Mouse (Mus musculus): ENCODE data around the gene March10. TPM values are rescaled to one million over a fixed set of nuclear protein-coding genes. Genes with fewer than 3 reads are reported as not detected.

Gene March10
- total RNA-seq, 1 experiment: 0.22 TPM

DNA sequence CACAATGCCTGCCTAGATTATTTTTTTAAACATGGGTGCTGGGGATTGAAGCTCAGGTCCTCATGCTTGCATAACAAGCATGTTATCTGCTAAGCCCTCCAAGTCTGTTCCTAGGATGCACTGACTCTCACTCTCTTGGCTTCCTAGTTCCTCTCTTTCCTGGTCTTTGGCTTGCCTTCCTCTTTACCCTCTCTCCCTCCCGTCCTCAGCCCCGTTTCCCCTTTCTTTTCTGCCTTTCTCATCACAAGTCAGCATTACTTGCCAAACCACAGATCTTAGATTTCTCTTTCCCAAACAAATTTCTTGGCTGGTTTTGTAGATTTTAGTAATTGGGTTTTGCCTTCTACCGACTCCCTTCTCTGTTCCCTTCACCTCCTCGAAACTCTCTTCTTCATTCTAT lies 10.2 kb upstream of the March10 start:
- Histone ChIP-seq H3K36me3 (ENCODE audit: control insufficient read depth, insufficient read depth, low read length, poor library complexity, severe bottlenecking) (no peaks in the 10 kb centered on the region), H3K27ac (ENCODE audit: insufficient read depth, low read depth, low read length, poor library complexity, severe bottlenecking) (no peak overlapping the region), H3K4me3 (ENCODE audit: insufficient read depth in 1 of 2, low read depth in 1 of 2, low read length in 2 of 2, poor library complexity in 1 of 2, severe bottlenecking in 1 of 2) (no peak overlapping the region), H3K9ac (ENCODE audit: insufficient read depth, low read depth, low read length, poor library complexity, severe bottlenecking) (no peak overlapping the region), H3K4me1 (ENCODE audit: control insufficient read depth in 2 of 2, insufficient read depth in 2 of 2, low read length in 2 of 2, poor library complexity in 1 of 2) (no peaks in the 10 kb centered on the region), H3K9me3 (ENCODE audit: control insufficient read depth, insufficient read depth, low read depth, low read length) (no peaks in the 10 kb centered on the region)
- in situ Hi-C loops (cut with MboI; ENCODE audit: low sequenced_read_pairs in 2 of 2, unreplicated experiment in 2 of 2): no loop called here
- no peak for DNase-seq (ENCODE audit: low read depth, low spot score)
- TF ChIP-seq CHD2 (IDR thresholded peaks at IDR 0.05; ENCODE audit: low read depth, low read length) (no peak), MAFK (IDR thresholded peaks at IDR 0.05; ENCODE audit: insufficient read depth, low read depth, low read length) (no peak), ZNF384 (IDR thresholded peaks at IDR 0.05; ENCODE audit: low read depth, low read length) (no peak)

DNA sequence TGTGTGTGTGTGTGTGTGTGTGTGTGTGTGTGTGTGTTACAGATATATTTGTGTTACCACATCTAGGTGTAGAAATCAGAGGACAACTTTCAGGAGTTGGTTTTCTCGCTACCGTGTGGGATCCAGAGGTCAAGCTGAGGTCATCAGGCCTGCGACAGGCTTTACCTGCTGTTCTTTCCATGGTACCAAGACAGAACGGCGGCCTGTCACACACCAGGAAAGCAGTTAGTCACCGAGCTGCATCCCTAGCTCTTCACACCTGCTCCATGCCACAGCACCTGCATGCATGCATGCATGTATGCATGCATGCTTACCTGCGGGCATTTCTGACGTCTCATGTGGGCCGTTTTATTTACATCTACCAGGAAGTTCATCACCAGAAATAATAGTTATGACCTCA lies 9.0 kb upstream of the March10 start:
- in situ Hi-C loops (cut with MboI; ENCODE audit: low sequenced_read_pairs in 2 of 2, unreplicated experiment in 2 of 2): no loop called here
- TF ChIP-seq HCFC1 (IDR thresholded peaks at IDR 0.05; ENCODE audit: borderline replicate concordance, insufficient read depth, low read length): no peak
- no peak for TF ChIP-seq CHD2 (IDR thresholded peaks at IDR 0.05; ENCODE audit: low read depth, low read length)
- no peak for TF ChIP-seq ZC3H11A (IDR thresholded peaks at IDR 0.05; ENCODE audit: borderline replicate concordance, low read depth, low read length)
- no peak for TF ChIP-seq ZNF384 (IDR thresholded peaks at IDR 0.05; ENCODE audit: low read depth, low read length)
- no peak for TF ChIP-seq MAFK (IDR thresholded peaks at IDR 0.05; ENCODE audit: insufficient read depth, low read depth, low read length)

DNA sequence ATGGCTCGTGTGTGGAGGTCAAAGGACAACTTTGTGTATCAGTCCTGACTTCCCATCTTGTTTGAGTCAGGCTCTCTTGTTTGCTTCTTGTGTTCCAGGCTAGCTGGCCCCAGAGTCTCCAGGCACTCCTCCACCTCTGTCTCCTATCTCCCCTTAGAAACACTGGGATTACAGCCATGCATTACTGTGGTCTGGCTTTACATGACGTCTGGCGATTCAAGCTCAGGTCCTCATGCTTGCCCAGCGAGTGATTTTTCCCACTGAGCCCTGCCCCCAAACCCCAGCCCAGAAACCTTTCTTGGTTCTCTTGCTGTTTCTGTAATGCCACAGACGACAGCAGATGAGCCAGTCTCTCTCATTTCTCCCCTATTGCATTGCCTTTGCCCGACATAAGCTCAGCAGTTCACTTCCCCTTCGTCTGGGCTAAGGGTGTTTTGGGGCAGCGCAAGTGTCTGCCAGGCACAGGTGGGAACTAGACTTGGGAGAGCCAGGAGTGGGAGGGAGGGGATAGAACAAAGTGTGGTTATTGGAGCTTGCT lies 8.0 kb upstream of the March10 start:
- Histone ChIP-seq H3K27ac (ENCODE audit: insufficient read depth, low read depth, low read length, poor library complexity, severe bottlenecking) (no peak overlapping the region), H3K4me3 (ENCODE audit: insufficient read depth in 1 of 2, low read depth in 1 of 2, low read length in 2 of 2, poor library complexity in 1 of 2, severe bottlenecking in 1 of 2) (no peak overlapping the region), H3K9ac (ENCODE audit: insufficient read depth, low read depth, low read length, poor library complexity, severe bottlenecking) (no peak overlapping the region), H3K36me3 (ENCODE audit: control insufficient read depth, insufficient read depth, low read length, poor library complexity, severe bottlenecking) (no peaks in the 10 kb centered on the region), H3K9me3 (ENCODE audit: control insufficient read depth, insufficient read depth, low read depth, low read length) (no peaks in the 10 kb centered on the region), H3K4me1 (ENCODE audit: control insufficient read depth in 2 of 2, insufficient read depth in 2 of 2, low read length in 2 of 2, poor library complexity in 1 of 2) (no peaks in the 10 kb centered on the region)
- in situ Hi-C loops (cut with MboI; ENCODE audit: low sequenced_read_pairs in 2 of 2, unreplicated experiment in 2 of 2): no loop called here
- no peak for DNase-seq (ENCODE audit: low read depth, low spot score)
- TF ChIP-seq ZNF384 (IDR thresholded peaks at IDR 0.05; ENCODE audit: low read depth, low read length) (no peak), HCFC1 (IDR thresholded peaks at IDR 0.05; ENCODE audit: borderline replicate concordance, insufficient read depth, low read length) (no peak), CHD2 (IDR thresholded peaks at IDR 0.05; ENCODE audit: low read depth, low read length) (no peak), MAFK (IDR thresholded peaks at IDR 0.05; ENCODE audit: insufficient read depth, low read depth, low read length) (no peak), ZC3H11A (IDR thresholded peaks at IDR 0.05; ENCODE audit: borderline replicate concordance, low read depth, low read length) (no peak)

More for the DNA sequence above, 9.0 kb upstream of the March10 start:
- Histone ChIP-seq H3K27ac (ENCODE audit: insufficient read depth, low read depth, low read length, poor library complexity, severe bottlenecking) (no peak overlapping the region), H3K4me3 (ENCODE audit: insufficient read depth in 1 of 2, low read depth in 1 of 2, low read length in 2 of 2, poor library complexity in 1 of 2, severe bottlenecking in 1 of 2) (no peak overlapping the region), H3K9ac (ENCODE audit: insufficient read depth, low read depth, low read length, poor library complexity, severe bottlenecking) (no peak overlapping the region), H3K4me1 (ENCODE audit: control insufficient read depth in 2 of 2, insufficient read depth in 2 of 2, low read length in 2 of 2, poor library complexity in 1 of 2) (no peaks in the 10 kb centered on the region), H3K9me3 (ENCODE audit: control insufficient read depth, insufficient read depth, low read depth, low read length) (no peaks in the 10 kb centered on the region), H3K36me3 (ENCODE audit: control insufficient read depth, insufficient read depth, low read length, poor library complexity, severe bottlenecking) (no peaks in the 10 kb centered on the region)
- DNase-seq (ENCODE audit: low read depth, low spot score): no peak

DNA sequence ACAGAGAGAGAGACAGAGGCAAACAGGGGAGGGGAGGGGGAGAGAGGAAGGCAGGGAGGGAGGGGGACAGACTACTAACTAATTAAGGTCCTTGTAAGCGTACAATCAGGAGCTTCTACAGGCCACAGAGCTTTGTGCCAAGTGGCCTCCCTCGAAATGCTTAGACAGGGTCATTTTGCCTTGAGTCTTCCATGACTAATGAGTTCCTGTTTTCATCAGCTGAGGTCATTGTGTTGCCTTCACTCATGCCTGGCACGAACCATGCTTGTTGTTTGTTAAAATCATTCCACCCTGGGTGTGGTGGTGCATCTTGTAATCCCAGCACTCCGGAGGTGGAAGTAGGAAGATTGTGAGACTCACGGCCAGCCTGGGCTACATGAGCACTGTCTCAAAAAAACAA lies 3.4 kb upstream of the March10 start:
- no peak overlapping the region for H3K9ac ChIP-seq (ENCODE audit: insufficient read depth, low read depth, low read length, poor library complexity, severe bottlenecking)
- peaks cover 0 to 2% of the 10 kb centered on the region in 2 experiments; a peak in 1 of 4 replicates for H3K4me1 ChIP-seq (ENCODE audit: control insufficient read depth in 2 of 2, insufficient read depth in 2 of 2, low read length in 2 of 2, poor library complexity in 1 of 2)
- DNase-seq (ENCODE audit: low read depth, low spot score): no peak
- no peaks in the 10 kb centered on the region for H3K9me3 ChIP-seq (ENCODE audit: control insufficient read depth, insufficient read depth, low read depth, low read length)
- TF ChIP-seq ZNF384 (IDR thresholded peaks at IDR 0.05; ENCODE audit: low read depth, low read length) (no peak), MAFK (IDR thresholded peaks at IDR 0.05; ENCODE audit: insufficient read depth, low read depth, low read length) (no peak), ZC3H11A (IDR thresholded peaks at IDR 0.05; ENCODE audit: borderline replicate concordance, low read depth, low read length) (no peak)
- no peaks in the 10 kb centered on the region for H3K36me3 ChIP-seq (ENCODE audit: control insufficient read depth, insufficient read depth, low read length, poor library complexity, severe bottlenecking)
- in situ Hi-C loops (cut with MboI; ENCODE audit: low sequenced_read_pairs in 2 of 2, unreplicated experiment in 2 of 2): no loop called here
- no peak overlapping the region for H3K4me3 ChIP-seq (ENCODE audit: insufficient read depth in 1 of 2, low read depth in 1 of 2, low read length in 2 of 2, poor library complexity in 1 of 2, severe bottlenecking in 1 of 2)
- H3K27ac ChIP-seq (ENCODE audit: insufficient read depth, low read depth, low read length, poor library complexity, severe bottlenecking): no peak overlapping the region

DNA sequence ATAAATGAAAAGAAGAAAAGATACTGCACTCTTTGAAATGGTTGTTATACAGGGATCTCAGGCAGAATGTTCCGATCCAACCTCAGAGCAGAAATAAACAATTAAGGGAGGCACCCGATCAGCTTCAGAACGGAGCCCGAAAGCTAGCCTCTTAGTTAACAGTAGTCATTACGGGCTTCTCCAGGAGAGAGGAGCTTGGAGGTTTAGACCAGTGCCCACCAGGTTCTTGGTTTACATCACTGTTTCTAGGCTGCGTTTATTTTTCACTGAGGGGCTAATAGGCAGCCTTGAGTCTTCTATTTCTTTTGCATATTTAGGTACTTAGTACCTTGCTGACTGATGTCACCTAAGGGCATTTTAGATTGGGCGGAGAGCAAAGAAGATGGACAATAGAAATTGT lies 506 bp upstream of the March10 start:
- Histone ChIP-seq H3K27ac (ENCODE audit: insufficient read depth, low read depth, low read length, poor library complexity, severe bottlenecking) (no peak overlapping the region), H3K9me3 (ENCODE audit: control insufficient read depth, insufficient read depth, low read depth, low read length) (no peaks in the 10 kb centered on the region), H3K4me3 (ENCODE audit: insufficient read depth in 1 of 2, low read depth in 1 of 2, low read length in 2 of 2, poor library complexity in 1 of 2, severe bottlenecking in 1 of 2) (no peak overlapping the region), H3K36me3 (ENCODE audit: control insufficient read depth, insufficient read depth, low read length, poor library complexity, severe bottlenecking) (no peaks in the 10 kb centered on the region), H3K9ac (ENCODE audit: insufficient read depth, low read depth, low read length, poor library complexity, severe bottlenecking) (no peak overlapping the region), H3K4me1 (ENCODE audit: control insufficient read depth in 2 of 2, insufficient read depth in 2 of 2, low read length in 2 of 2, poor library complexity in 1 of 2) (peaks cover 0 to 2% of the 10 kb centered on the region in 2 experiments; a peak in 1 of 4 replicates)
- in situ Hi-C loops (cut with MboI; ENCODE audit: low sequenced_read_pairs in 2 of 2, unreplicated experiment in 2 of 2): no loop called here
- DNase-seq (ENCODE audit: low read depth, low spot score): no peak
- no peak for TF ChIP-seq CHD2 (IDR thresholded peaks at IDR 0.05; ENCODE audit: low read depth, low read length)
- no peak for TF ChIP-seq HCFC1 (IDR thresholded peaks at IDR 0.05; ENCODE audit: borderline replicate concordance, insufficient read depth, low read length)
- TF ChIP-seq MAFK (IDR thresholded peaks at IDR 0.05; ENCODE audit: insufficient read depth, low read depth, low read length): no peak
- TF ChIP-seq ZC3H11A (IDR thresholded peaks at IDR 0.05; ENCODE audit: borderline replicate concordance, low read depth, low read length): no peak
- TF ChIP-seq ZNF384 (IDR thresholded peaks at IDR 0.05; ENCODE audit: low read depth, low read length): no peak

Measured in ES-E14 (cell line).